Mouse (Mus musculus): ENCODE data around the gene Igf2bp1. TPM values are rescaled to one million over a fixed set of nuclear protein-coding genes. Genes with fewer than 3 reads are reported as not detected.

Gene Igf2bp1
- polyA plus RNA-seq, 1 experiment from 2014 or later: 5.2 TPM

- peak overlapping the region; percentile 79 for H3K9ac ChIP-seq (ENCODE audit: low read depth, low read length)
- H3K36me3 ChIP-seq (ENCODE audit: control insufficient read depth, insufficient read depth): no peaks in the 10 kb centered on the region
- H3K27me3 ChIP-seq (replicated peaks; ENCODE audit: control insufficient read depth, insufficient read depth, low read length): peaks cover 27% of the 10 kb centered on the region
- peak overlapping the region; percentile 55 for H3K4me3 ChIP-seq (ENCODE audit: low read depth, low read length)
- ATAC-seq: peak; percentile 29; the same call in 1 of the 2 replicates
- no peak for TF ChIP-seq CTCF (IDR thresholded peaks at IDR 0.05; ENCODE audit: low read depth)
- 2% methylated on average over 31 of the region's 32 CpGs for WGBS
- H3K27ac ChIP-seq (ENCODE audit: low read depth, low read length): peak overlapping the region; percentile 69
- no peaks in the 10 kb centered on the region for H3K9me3 ChIP-seq (ENCODE audit: control insufficient read depth)
- peaks cover 8% of the 10 kb centered on the region; the same call in 1 of the 2 replicates for H3K4me1 ChIP-seq (replicated peaks; ENCODE audit: control insufficient read depth, insufficient read depth, low read length)
- H3K4me2 ChIP-seq (replicated peaks; ENCODE audit: low read depth): peak overlapping the region; percentile 98
These were observed 1.6 kb downstream of the Igf2bp1 start for GRCm38 (mm10) chr11:96003969-96004792.

- no peak overlapping the region for H3K9ac ChIP-seq (ENCODE audit: low read depth, low read length)
- no peaks in the 10 kb centered on the region for H3K9me3 ChIP-seq (ENCODE audit: control insufficient read depth)
- WGBS: 12% methylated on average over 12 of the region's 12 CpGs
- H3K4me2 ChIP-seq (replicated peaks; ENCODE audit: low read depth): peak overlapping the region; percentile 98
- H3K27me3 ChIP-seq (replicated peaks; ENCODE audit: control insufficient read depth, insufficient read depth, low read length): peaks cover 20% of the 10 kb centered on the region
- H3K36me3 ChIP-seq (ENCODE audit: control insufficient read depth, insufficient read depth): no peaks in the 10 kb centered on the region
- peak overlapping the region; percentile 7; the same call in 1 of the 2 replicates for H3K4me3 ChIP-seq (ENCODE audit: low read depth, low read length)
- peaks cover 8% of the 10 kb centered on the region; the same call in 1 of the 2 replicates for H3K4me1 ChIP-seq (replicated peaks; ENCODE audit: control insufficient read depth, insufficient read depth, low read length)
- ATAC-seq: no peak
- no peak for TF ChIP-seq CTCF (IDR thresholded peaks at IDR 0.05; ENCODE audit: low read depth)
- H3K27ac ChIP-seq (ENCODE audit: low read depth, low read length): no peak overlapping the region
These were observed 2.4 kb downstream of the Igf2bp1 start for GRCm38 (mm10) chr11:96003100-96003900.

GRCm38 (mm10) chr11:95994151-95994550 is 11.6 kb downstream of the Igf2bp1 start:
- TF ChIP-seq CTCF (IDR thresholded peaks at IDR 0.05; ENCODE audit: low read depth): peak; percentile 37
- Histone ChIP-seq H3K4me1 (replicated peaks; ENCODE audit: control insufficient read depth, insufficient read depth, low read length) (0 out of 2 replicates have a peak, but pooled peaks cover 2% of the 10 kb centered on the region), H3K4me2 (replicated peaks; ENCODE audit: low read depth) (no peak overlapping the region), H3K36me3 (ENCODE audit: control insufficient read depth, insufficient read depth) (no peaks in the 10 kb centered on the region), H3K9ac (ENCODE audit: low read depth, low read length) (no peak overlapping the region), H3K27ac (ENCODE audit: low read depth, low read length) (no peak overlapping the region), H3K9me3 (ENCODE audit: control insufficient read depth) (no peaks in the 10 kb centered on the region), H3K4me3 (ENCODE audit: low read depth, low read length) (no peak overlapping the region), H3K27me3 (replicated peaks; ENCODE audit: control insufficient read depth, insufficient read depth, low read length) (no peaks in the 10 kb centered on the region)
- ATAC-seq: no peak
- 93% methylated on average over 8 of the region's 8 CpGs for WGBS

GRCm38 (mm10) chr11:95990886-95991708 is 14.6 kb downstream of the Igf2bp1 start:
- TF ChIP-seq CTCF (IDR thresholded peaks at IDR 0.05; ENCODE audit: low read depth): no peak
- Histone ChIP-seq H3K27ac (ENCODE audit: low read depth, low read length) (peak overlapping the region; percentile 71), H3K27me3 (replicated peaks; ENCODE audit: control insufficient read depth, insufficient read depth, low read length) (no peaks in the 10 kb centered on the region), H3K4me2 (replicated peaks; ENCODE audit: low read depth) (peak overlapping the region; percentile 94), H3K4me3 (ENCODE audit: low read depth, low read length) (peak overlapping the region; percentile 60), H3K9me3 (ENCODE audit: control insufficient read depth) (no peaks in the 10 kb centered on the region), H3K9ac (ENCODE audit: low read depth, low read length) (peak overlapping the region; percentile 85), H3K4me1 (replicated peaks; ENCODE audit: control insufficient read depth, insufficient read depth, low read length) (peaks cover 2% of the 10 kb centered on the region; the same call in 1 of the 2 replicates), H3K36me3 (ENCODE audit: control insufficient read depth, insufficient read depth) (no peaks in the 10 kb centered on the region)
- 9% methylated on average over 41 of the region's 49 CpGs for WGBS
- ATAC-seq: peak; percentile 50

- no peak for TF ChIP-seq CTCF (IDR thresholded peaks at IDR 0.05; ENCODE audit: low read depth)
- peaks cover 2% of the 10 kb centered on the region; the same call in 1 of the 2 replicates for H3K4me1 ChIP-seq (replicated peaks; ENCODE audit: control insufficient read depth, insufficient read depth, low read length)
- H3K4me2 ChIP-seq (replicated peaks; ENCODE audit: low read depth): peak overlapping the region; percentile 94
- H3K9ac ChIP-seq (ENCODE audit: low read depth, low read length): peak overlapping the region; percentile 85; the same call in 1 of the 2 replicates
- H3K36me3 ChIP-seq (ENCODE audit: control insufficient read depth, insufficient read depth): no peaks in the 10 kb centered on the region
- WGBS: 70% methylated on average over 4 of the region's 4 CpGs
- no peaks in the 10 kb centered on the region for H3K9me3 ChIP-seq (ENCODE audit: control insufficient read depth)
- H3K27me3 ChIP-seq (replicated peaks; ENCODE audit: control insufficient read depth, insufficient read depth, low read length): no peaks in the 10 kb centered on the region
- H3K27ac ChIP-seq (ENCODE audit: low read depth, low read length): no peak overlapping the region
- ATAC-seq: no peak
- H3K4me3 ChIP-seq (ENCODE audit: low read depth, low read length): peak overlapping the region; percentile 60
These were observed 15.3 kb downstream of the Igf2bp1 start for GRCm38 (mm10) chr11:95990431-95990830.

Data from intestine, postnatal 0 days (tissue).